Mouse (Mus musculus): Measurements from ENCODE around the gene Ntsr1. TPM values are rescaled to one million over a fixed set of nuclear protein-coding genes. Genes with fewer than 3 reads are reported as not detected.

The Ntsr1 gene
- polyA plus RNA-seq, 1 experiment = 1.3 TPM

DNA sequence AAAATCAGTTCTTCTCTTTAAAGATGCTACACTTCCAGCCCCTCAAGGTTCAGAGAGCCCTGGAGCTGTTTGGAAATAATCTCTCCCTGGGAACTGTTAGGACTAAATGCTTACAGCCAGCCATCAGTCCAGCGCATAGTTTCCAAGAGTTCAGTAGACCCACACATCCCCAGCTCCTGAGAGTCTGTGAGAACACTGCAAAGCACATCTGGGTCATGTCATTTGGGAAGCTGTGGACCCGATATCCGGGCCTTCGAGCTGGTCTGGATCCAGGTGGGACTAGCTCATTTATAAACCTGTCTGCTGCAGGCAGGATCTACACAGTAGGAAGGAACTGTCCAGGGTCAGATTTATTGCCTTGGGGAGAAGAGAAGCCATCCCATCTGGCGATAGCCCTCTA lies 11.1 kb downstream of the Ntsr1 start:
- DNase-seq = no peak
- 93% methylated on average over 5 of the region's 5 CpGs for WGBS
- Histone ChIP-seq H3K4me1 (ENCODE audit: control insufficient read depth, insufficient read depth, low read length) (no peaks in the 10 kb centered on the region), H3K27ac (ENCODE audit: insufficient read depth, low read length) (no peak overlapping the region), H3K27me3 (ENCODE audit: control insufficient read depth, insufficient read depth, low read length) (no peaks in the 10 kb centered on the region), H3K4me3 (replicated peaks; ENCODE audit: insufficient read depth, low read depth, low read length) (no peak overlapping the region)
- no peak for TF ChIP-seq CTCF (IDR thresholded peaks at IDR 0.05; ENCODE audit: borderline replicate concordance, insufficient read depth, low read depth, low read length)

DNA sequence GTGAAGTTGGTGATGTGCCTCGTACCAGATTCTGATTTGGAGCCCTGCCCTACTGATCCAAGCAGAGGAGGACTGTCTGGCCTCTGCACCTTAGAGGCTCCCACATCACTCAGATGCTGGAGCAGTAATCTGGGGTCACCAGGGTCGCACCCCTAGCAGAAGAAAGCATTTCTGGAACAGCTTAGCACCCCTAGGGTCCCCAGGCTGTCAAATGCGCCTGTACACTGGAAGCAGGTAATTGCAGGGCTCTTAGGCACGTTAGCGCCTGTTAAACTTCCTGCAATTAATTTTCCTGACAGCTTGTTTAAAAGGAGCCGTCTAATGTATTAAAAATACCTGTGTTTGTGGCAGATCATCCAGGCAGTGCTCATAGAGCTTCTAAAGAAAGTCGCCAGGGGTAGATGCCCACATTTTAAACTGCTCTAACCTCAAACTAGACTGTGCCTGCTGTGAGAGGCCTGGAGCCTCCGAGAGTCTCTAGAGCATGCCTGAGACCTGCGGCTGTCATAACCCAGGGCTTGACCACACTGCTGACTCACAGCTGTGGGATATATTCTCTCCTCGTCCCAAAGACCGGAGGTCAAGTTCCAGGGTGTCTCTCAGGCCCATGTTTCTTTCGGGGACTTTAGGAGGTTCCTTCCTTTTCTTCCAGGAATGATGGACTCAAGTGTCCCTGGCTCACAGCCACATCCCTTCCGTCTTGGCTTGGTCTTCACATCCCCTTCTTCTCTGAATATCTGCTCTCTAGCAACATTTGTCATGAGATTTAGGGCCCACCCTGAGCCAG lies 12.3 kb downstream of the Ntsr1 start:
- 61% methylated on average over 13 of the region's 13 CpGs for WGBS
- TF ChIP-seq POLR2A (IDR thresholded peaks at IDR 0.05; ENCODE audit: borderline replicate concordance, insufficient read depth, low read length) = no peak
- TF ChIP-seq CTCF (IDR thresholded peaks at IDR 0.05; ENCODE audit: borderline replicate concordance, insufficient read depth, low read depth, low read length) = no peak
- Histone ChIP-seq H3K4me3 (replicated peaks; ENCODE audit: insufficient read depth, low read depth, low read length) (no peak overlapping the region), H3K27me3 (ENCODE audit: control insufficient read depth, insufficient read depth, low read length) (no peaks in the 10 kb centered on the region), H3K27ac (ENCODE audit: insufficient read depth, low read length) (no peak overlapping the region), H3K4me1 (ENCODE audit: control insufficient read depth, insufficient read depth, low read length) (no peaks in the 10 kb centered on the region)
- DNase-seq = no peak

DNA sequence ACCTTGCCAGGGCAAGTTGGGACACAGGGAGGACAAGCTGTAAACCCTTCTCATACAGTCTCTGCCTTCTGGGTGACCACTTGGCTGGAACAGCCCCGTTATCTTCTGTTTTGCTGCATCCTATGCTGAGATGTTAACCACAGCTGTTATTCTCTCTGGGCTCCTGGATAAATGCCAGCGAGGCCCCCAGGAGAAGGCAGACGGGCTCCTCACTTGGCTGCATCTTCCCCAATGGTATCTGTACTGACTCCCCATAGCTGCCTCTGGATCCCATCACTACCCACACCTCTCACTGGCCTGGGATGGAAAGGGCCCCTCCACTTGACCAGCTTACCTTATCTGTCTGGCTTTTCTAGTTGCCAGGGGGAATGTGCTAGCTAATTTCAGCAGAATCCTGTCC lies 13.2 kb downstream of the Ntsr1 start:
- no peaks in the 10 kb centered on the region for H3K27me3 ChIP-seq (ENCODE audit: control insufficient read depth, insufficient read depth, low read length)
- TF ChIP-seq POLR2A (IDR thresholded peaks at IDR 0.05; ENCODE audit: borderline replicate concordance, insufficient read depth, low read length) (no peak), CTCF (IDR thresholded peaks at IDR 0.05; ENCODE audit: borderline replicate concordance, insufficient read depth, low read depth, low read length) (no peak)
- H3K4me3 ChIP-seq (replicated peaks; ENCODE audit: insufficient read depth, low read depth, low read length) = no peak overlapping the region
- 33% methylated on average over 3 of the region's 3 CpGs for WGBS
- H3K4me1 ChIP-seq (ENCODE audit: control insufficient read depth, insufficient read depth, low read length) = no peaks in the 10 kb centered on the region
- no peak for DNase-seq
- H3K27ac ChIP-seq (ENCODE audit: insufficient read depth, low read length) = no peak overlapping the region

DNA sequence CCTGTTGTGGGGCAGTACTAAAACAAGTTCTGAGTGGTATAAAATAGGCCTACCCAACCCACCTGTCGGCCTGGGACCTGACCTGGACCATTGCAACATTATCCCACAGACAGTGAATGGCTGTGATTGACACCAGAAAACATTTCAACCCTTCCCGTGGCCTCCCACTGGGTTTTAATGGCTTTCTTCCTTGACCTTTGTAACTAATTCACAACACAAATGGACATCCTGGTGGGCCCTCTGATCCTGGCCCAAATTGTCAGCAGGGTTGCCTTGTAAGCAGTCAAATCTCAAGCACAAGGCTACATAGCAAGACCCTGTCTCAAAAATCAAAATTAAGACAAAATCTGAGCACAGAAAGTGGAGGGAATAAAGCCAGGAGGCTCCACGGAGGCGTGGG lies 14.1 kb downstream of the Ntsr1 start:
- H3K4me3 ChIP-seq (replicated peaks; ENCODE audit: insufficient read depth, low read depth, low read length) = no peak overlapping the region
- no peak overlapping the region for H3K27ac ChIP-seq (ENCODE audit: insufficient read depth, low read length)
- TF ChIP-seq CTCF (IDR thresholded peaks at IDR 0.05; ENCODE audit: borderline replicate concordance, insufficient read depth, low read depth, low read length) = no peak
- TF ChIP-seq POLR2A (IDR thresholded peaks at IDR 0.05; ENCODE audit: borderline replicate concordance, insufficient read depth, low read length) = no peak
- no peaks in the 10 kb centered on the region for H3K27me3 ChIP-seq (ENCODE audit: control insufficient read depth, insufficient read depth, low read length)
- H3K4me1 ChIP-seq (ENCODE audit: control insufficient read depth, insufficient read depth, low read length) = no peaks in the 10 kb centered on the region
- WGBS = 66% methylated on average over 4 of the region's 4 CpGs
- DNase-seq = no peak

DNA sequence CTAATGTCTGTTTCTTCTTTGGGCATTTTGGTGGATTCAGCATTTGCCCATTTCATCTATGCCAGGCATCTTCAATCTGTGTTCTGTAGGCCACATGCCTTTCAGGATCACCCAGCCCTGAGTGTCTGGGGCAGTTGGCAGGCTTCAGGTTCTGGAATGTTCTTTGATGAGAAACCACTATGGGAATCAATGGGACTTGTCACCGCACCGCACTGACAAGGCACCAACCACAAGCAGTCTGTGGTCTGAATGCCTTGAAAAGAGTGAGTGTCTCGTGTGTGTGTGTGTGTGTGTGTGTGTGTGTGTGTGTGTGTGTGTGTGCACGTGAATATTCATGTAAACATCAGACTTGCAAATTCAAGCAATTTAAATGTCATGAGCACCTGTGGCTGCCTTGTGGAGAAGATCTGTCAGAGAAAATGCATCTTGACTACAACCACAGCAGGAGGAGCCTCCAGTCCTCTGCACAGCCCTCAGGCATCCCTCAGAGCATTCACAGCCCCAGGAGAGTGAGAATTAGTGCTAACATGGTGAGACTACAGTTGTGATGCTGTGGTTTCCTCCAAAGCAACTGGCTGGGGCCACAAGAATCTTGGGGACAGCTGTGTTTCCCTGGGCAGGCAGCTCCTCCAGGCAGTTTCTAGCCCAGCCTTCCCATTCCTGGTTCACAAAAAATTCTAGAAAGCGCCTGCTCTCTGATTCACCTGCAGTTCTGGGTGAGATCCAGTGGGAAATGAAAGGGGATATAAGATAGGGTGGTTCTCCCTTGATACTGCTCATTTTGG lies 21.9 kb downstream of the Ntsr1 start:
- WGBS = 77% methylated on average over 5 of the region's 5 CpGs
- H3K4me3 ChIP-seq (replicated peaks; ENCODE audit: insufficient read depth, low read depth, low read length) = no peak overlapping the region
- H3K4me1 ChIP-seq (ENCODE audit: control insufficient read depth, insufficient read depth, low read length) = no peaks in the 10 kb centered on the region
- no peak for DNase-seq
- TF ChIP-seq CTCF (IDR thresholded peaks at IDR 0.05; ENCODE audit: borderline replicate concordance, insufficient read depth, low read depth, low read length) (no peak), POLR2A (IDR thresholded peaks at IDR 0.05; ENCODE audit: borderline replicate concordance, insufficient read depth, low read length) (no peak)
- H3K27ac ChIP-seq (ENCODE audit: insufficient read depth, low read length) = no peak overlapping the region
- H3K27me3 ChIP-seq (ENCODE audit: control insufficient read depth, insufficient read depth, low read length) = no peaks in the 10 kb centered on the region

DNA sequence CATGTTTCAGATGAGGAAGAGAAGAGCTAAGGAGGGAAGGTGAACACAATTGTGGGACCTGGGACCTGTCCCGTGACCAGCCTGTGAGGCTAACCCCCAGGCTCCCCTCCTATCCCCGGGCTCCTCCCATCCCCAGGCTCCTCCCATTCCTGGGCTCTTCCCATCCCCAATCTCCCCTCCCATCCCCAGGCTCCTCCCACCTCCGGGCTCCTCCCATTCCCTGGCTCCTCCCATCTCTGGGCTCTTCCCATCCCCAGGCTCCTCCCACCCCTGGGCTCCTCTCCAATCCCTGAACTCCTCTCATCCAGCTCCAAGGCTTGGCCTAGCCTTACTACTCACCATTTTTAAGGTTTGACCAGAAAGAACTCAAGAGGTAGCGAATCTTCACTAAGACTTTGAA lies 23.0 kb downstream of the Ntsr1 start:
- Histone ChIP-seq H3K4me3 (replicated peaks; ENCODE audit: insufficient read depth, low read depth, low read length) (no peak overlapping the region), H3K27me3 (ENCODE audit: control insufficient read depth, insufficient read depth, low read length) (no peaks in the 10 kb centered on the region), H3K27ac (ENCODE audit: insufficient read depth, low read length) (no peak overlapping the region), H3K4me1 (ENCODE audit: control insufficient read depth, insufficient read depth, low read length) (no peaks in the 10 kb centered on the region)
- WGBS = 74% methylated on average over 4 of the region's 4 CpGs
- TF ChIP-seq POLR2A (IDR thresholded peaks at IDR 0.05; ENCODE audit: borderline replicate concordance, insufficient read depth, low read length) (no peak), CTCF (IDR thresholded peaks at IDR 0.05; ENCODE audit: borderline replicate concordance, insufficient read depth, low read depth, low read length) (no peak)
- no peak for DNase-seq

DNA sequence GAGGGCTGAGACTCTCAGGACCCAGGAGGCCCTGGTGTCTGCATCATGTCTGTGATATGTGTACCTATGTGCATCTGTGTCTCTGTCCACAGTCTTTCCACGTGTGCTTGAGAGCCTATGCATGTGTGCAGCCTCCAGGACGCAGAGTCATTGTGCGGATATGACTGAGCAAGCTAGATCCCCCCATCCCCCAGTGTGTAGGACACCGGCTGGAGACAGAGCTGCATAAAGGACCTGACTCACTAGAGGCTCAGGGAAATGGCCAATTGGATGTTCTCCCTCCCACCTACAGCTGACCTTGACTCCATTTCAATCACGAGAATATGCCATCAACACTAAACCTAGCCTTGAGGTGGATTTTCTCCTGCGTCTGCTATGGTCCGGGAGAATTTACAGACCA lies 27.7 kb downstream of the Ntsr1 start:
- WGBS = 79% methylated on average over 7 of the region's 7 CpGs

DNA sequence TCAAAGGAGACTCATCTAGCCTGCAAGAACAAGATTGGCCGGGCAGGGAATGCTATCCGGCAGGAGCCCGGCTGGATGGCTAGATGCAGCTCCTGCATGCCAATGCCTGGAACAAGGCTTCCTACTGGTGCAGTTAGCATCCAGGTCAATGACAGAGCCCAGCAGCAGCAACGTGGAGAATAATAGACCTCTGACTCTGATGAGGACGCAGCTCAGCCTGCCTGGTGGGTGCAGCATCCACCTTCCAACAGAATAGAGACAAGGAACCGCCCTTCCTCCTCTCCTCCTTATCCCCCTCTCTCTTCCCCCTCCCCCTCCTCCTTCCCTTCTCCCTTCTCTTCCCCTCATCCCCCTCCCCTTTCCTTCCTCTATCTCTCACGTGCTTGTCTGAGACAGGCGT lies 28.1 kb downstream of the Ntsr1 start:
- Histone ChIP-seq H3K4me1 (ENCODE audit: control insufficient read depth, insufficient read depth, low read length) (peaks cover 10% of the 10 kb centered on the region), H3K27ac (ENCODE audit: insufficient read depth, low read length) (no peak overlapping the region), H3K27me3 (ENCODE audit: control insufficient read depth, insufficient read depth, low read length) (no peaks in the 10 kb centered on the region), H3K4me3 (replicated peaks; ENCODE audit: insufficient read depth, low read depth, low read length) (no peak overlapping the region)
- TF ChIP-seq POLR2A (IDR thresholded peaks at IDR 0.05; ENCODE audit: borderline replicate concordance, insufficient read depth, low read length) (no peak), CTCF (IDR thresholded peaks at IDR 0.05; ENCODE audit: borderline replicate concordance, insufficient read depth, low read depth, low read length) (no peak)
- WGBS = 41% methylated on average over 8 of the region's 8 CpGs
- DNase-seq = no peak

More for the DNA sequence above, 27.7 kb downstream of the Ntsr1 start:
- no peak for DNase-seq
- H3K27ac ChIP-seq (ENCODE audit: insufficient read depth, low read length) = no peak overlapping the region
- H3K4me1 ChIP-seq (ENCODE audit: control insufficient read depth, insufficient read depth, low read length) = peaks cover 10% of the 10 kb centered on the region
- no peak overlapping the region for H3K4me3 ChIP-seq (replicated peaks; ENCODE audit: insufficient read depth, low read depth, low read length)
- H3K27me3 ChIP-seq (ENCODE audit: control insufficient read depth, insufficient read depth, low read length) = no peaks in the 10 kb centered on the region
- TF ChIP-seq POLR2A (IDR thresholded peaks at IDR 0.05; ENCODE audit: borderline replicate concordance, insufficient read depth, low read length) (no peak), CTCF (IDR thresholded peaks at IDR 0.05; ENCODE audit: borderline replicate concordance, insufficient read depth, low read depth, low read length) (no peak)
